Mouse (Mus musculus): ENCODE measurements around the gene Def6. TPM values are rescaled to one million over a fixed set of nuclear protein-coding genes. Genes with fewer than 3 reads are reported as not detected.
"Not testable (repeated sequence)": the region's sequence is repeated elsewhere in the genome, so short reads cannot be mapped to it uniquely, and the experiment has no call there.

The Def6 gene
- total RNA-seq, 2 experiments from 2014 or later: 4.3 to 6.7 TPM

DNA sequence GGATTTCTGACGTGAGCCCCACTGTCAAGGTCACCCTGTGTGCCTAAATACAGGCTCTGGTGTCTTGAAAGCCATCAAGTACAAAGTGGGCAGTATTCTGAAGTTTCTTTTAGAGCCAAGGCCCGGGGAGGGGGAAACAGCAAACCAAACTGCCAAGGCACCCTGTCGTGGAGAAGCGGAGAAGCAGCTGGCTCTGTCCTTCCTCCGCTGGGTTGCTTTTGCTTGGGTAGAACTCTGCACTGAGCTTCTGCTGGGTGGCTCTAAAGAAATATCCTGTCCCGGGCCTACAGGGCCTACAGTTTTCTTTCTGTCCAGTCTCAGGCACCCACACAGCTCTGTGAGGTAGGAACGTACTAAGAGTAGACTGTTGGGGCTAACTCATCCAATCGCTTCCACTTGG, 486 bp upstream of the Def6 start:
- DNase-seq (ENCODE audit: low spot score in 2 of 2): no peak

- no peak for DNase-seq (ENCODE audit: low spot score in 2 of 2)
Measured at GRCm38 (mm10) chr17:28208314-28208612, 685 bp downstream of the Def6 start.

- DNase-seq (ENCODE audit: low spot score in 2 of 2): no peak
Measured at GRCm38 (mm10) chr17:28209457-28210110, 2.0 kb downstream of the Def6 start.

GRCm38 (mm10) chr17:28211921-28212341, 4.4 kb downstream of the Def6 start:
- DNase-seq (ENCODE audit: low spot score in 2 of 2): no peak

DNA sequence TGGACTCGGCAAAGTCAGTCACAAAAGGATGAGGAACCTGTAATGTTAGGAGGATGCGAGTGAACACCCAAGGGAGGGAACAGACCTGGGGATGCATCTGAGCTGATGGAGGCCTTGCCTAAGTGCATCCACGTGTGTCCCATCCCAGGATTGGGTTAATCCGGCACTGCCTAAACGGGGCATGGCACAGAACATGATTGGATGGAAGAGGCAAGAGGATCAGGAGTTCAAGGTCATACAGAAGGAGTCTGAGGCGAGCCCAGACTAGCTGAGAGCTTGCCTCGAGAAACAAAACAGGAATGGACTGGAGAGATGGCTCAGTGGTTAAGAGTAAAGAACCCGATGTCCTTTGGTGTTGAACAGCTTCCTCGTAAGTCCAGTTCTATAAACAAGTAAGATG, 4.8 kb downstream of the Def6 start:
- no peak for DNase-seq (ENCODE audit: low spot score in 2 of 2)

DNA sequence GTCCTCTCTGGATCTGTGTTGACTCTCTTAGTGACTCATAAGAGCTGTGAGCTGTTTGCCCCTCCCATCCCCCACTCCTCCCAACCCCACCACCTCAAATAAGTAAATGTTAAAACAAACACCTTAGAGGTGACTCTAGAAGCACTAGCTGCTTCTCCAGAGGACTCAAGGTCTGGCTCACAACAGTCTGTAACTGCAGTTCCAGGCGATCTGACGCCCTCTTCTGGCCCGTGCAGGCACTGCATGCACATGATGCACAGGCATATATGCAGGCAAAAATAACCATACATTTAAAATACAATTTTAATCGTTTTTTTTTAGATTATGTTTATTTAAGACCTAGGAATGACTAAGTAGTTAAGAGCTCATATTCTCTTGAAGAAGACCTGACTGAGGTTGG, 5.7 kb downstream of the Def6 start:
- DNase-seq (ENCODE audit: low spot score in 2 of 2): no peak

GRCm38 (mm10) chr17:28216791-28217190, 9.2 kb downstream of the Def6 start:
- no peak for DNase-seq (ENCODE audit: low spot score in 2 of 2)

DNA sequence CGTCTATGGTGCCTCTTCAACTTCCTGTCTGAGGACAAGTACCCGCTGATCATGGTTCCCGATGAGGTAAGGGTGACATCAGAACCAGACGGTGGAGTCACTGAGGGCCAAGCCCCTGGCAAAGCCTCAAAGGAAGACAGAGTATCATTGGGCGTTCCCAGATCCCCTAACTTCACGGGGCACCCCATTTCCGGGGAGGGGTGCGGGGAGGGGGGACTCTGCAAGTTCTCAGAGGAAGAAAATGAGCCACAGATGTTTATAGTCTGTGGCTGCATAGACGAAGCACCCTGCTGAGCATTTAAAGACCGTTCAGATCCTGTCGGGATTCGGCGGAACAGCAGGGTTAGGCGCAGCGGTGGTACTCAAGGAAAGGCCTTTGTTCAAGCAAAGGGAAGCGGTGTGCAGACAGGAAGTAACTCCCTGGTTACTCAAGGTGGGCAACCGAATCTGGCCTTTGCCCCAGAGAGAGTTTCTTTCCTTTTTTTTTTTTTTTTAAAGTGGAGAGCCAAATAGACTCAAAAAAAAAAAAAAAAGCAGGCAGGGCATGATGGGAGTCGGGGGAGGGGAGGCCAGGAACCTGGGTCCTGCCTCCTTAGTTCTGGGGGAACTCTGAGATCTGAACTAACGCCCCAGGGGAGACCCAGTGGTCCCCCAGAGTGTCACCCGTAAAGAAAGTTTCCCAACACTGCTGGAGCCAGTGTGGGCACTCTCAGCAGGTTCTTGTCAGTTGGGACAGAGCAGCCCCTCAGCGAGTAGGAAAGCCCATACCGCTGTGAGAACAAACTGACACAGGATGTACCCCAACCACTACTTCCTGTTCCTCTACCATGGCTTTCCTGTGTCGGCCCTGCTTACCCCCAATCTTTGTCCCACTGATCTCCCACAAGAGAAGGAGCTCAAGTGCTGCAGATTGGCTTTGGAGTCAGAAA, 10.4 kb downstream of the Def6 start:
- no peak for DNase-seq (ENCODE audit: low spot score in 2 of 2)

DNA sequence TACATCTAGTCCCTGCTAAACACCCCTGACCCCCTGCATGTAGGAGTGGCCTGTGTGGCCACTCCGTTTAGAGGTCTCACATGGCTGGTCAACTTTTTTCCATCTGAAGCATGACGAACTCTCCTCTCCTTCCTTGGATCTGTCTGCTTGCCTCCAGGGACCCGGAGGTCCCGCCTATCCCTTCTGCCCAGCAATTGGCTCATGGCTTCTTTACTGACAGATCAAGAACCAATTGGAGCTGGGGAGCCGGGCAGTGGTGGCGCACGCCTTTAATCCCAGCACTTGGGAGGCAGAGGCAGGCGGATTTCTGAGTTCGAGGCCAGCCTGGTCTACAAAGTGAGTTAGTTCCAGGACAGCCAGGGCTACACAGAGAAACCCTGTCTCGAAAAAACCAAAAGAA, 14.9 kb downstream of the Def6 start:
- DNase-seq (ENCODE audit: low spot score in 2 of 2): not testable (repeated sequence)

GRCm38 (mm10) chr17:28223561-28224391, 16.2 kb downstream of the Def6 start:
- peak; percentile 72 to 86 for DNase-seq (ENCODE audit: low spot score in 2 of 2)

DNA sequence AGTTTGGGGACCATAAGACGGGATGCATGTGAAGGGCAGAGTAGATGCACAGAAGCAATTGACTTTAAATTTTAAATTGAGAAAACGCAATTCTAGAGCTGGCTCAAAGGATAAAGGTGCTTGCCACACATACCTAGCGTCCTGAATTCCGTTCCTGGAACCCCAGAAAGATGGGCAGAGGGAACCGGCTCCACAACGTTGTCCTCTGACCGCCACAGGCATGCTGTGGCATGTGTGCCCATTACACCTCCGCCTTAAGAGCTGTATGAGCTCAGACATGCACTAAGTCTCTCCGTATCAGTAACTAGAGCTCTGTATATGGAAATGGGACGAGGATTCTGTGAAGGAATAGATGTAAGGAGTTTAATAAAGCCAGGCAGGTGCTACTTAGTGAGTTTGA, 17.0 kb downstream of the Def6 start:
- DNase-seq (ENCODE audit: low spot score in 2 of 2): no peak

DNA sequence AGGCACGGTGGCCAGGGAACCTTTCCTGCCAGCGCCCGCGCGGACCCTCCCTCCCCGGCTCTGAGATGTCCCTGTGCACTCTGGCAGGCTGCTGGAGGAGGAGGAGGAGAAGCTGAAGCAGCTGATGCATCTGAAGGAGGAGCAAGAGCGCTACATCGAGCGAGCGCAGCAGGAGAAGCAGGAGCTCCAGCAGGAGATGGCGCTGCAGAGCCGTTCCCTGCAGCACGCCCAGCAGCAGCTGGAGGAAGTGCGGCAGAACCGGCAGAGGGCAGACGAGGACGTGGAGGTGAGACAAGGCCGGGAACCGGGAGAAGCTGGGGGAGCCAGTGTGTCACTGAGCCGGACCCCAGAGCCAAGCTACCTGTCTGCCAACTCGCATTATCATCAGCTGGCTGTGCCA, 18.4 kb downstream of the Def6 start:
- peak; percentile 70 to 80 for DNase-seq (ENCODE audit: low spot score in 2 of 2)

DNA sequence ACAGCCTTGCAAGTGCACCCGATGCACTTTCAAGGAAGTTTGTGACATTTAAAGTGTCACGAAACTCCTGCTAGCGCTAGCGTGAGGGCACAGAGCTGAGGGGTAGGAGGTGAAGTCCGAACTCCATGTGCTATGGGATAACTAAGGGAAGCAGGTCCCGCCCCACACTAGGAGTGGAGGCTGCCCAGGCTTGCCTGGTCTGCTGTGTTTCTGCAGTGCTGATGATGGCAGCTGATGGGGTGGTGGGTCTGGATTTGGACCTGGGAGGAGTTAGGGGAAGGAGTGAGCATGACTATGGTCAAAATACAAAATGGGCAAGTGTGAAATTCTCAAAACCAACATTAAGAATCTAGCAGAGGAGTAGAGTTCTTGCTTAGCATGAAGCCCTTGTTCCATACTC, 22.9 kb downstream of the Def6 start:
- no peak for DNase-seq (ENCODE audit: low spot score in 2 of 2)

DNA sequence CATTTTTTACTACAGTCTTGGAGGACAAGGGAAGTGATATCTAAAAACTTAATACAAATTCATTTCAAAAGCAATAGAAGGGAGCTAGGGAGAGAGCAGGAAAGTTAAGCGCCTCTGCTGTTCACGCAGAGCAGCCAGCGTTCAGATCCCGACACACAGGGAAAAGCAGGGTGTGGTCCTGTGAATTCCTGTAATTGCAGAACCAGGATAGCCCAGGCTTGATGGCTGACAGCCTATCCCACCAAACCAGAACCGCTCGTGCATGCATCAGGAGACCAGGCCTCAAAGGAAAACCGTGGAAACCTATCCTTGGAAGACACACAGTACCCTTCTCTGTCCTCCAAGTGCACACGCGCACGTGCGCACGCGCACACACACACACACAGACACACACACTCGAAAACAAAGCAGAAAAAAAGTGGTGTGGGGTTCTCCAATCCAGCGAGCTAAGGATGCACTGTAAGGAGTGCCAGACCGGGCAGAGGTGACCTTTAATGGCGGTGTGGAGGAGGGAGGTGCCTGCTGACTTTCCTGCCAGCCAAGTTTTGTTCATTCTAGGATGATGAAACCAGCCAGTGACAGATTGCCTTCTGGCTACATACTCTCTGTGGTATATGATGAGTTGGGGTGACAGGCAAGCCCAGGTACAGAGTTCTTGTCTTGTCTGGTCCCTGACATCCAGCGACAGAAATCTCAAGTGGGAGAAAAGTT, 23.6 kb downstream of the Def6 start:
- DNase-seq (ENCODE audit: low spot score in 2 of 2): no peak

DNA sequence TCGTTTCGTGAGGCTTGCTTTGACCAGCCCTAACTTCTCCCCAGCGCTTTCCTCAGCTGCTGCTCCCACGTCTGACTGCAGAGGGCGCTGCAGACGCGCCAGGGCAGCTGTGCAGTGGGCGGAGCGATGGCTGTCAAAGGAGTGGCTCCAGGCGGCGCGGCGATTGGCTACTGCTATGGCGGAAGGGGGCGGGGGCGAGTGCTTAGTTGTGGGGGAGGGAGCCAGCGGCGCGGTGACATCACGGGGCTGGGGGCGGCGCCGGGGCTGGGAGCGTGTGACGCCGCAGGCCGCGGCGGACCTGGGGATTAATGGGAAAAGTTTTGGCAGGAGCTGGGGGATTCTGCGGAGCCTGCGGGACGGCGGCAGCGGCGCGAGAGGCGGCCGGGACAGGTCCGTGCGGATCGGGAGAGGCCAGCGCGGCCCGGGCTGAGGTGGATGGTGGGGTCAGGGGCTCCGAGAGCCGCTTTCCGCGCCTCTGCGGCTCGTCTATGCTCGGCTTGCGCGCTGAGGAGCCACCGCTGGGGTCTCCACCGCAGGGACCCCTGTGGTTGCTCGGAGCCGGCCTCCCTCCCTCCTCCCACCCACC, 25.0 kb downstream of the Def6 start, which contains the start of gene Ppard:
Ppard (plus strand) TSS at position 226 of the 586 bp plus-strand sequence.
- peak; percentile 98 to 99 for DNase-seq (ENCODE audit: low spot score in 2 of 2)

DNA sequence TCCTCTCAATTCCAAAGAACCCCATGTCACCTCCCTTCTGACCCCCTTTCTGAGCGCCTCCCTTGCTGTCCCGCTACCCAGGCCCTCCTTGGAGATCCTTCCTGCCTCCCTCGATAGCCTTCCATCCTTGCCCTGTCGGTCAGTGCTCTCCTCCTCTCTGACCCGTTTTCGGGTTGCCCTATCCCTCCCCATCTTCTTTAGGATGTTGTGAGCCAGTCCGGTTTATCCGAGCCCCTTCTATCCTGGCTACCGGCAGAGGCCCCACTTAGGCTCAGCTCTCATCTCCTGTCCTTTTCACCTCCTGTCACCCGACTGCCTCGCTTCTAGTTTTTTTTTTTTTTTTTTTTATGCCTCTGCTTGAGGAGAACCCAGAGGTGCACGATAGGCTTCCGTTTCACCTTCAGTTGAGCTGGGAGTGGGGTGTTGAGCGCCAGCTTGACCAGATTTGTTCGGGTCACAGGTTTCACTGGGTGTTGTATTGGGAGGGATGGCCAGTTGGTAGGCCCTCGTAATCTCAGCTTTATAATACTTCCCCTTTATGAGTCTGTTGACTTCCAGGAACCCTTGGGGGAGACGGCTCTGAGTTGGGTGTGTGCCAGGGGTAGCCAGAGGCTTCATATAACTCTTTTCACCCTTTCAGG, 25.6 kb downstream of the Def6 start:
- no peak for DNase-seq (ENCODE audit: low spot score in 2 of 2)

- DNase-seq (ENCODE audit: low spot score in 2 of 2): no peak
Measured at GRCm38 (mm10) chr17:28234641-28235040, 27.1 kb downstream of the Def6 start.

DNA sequence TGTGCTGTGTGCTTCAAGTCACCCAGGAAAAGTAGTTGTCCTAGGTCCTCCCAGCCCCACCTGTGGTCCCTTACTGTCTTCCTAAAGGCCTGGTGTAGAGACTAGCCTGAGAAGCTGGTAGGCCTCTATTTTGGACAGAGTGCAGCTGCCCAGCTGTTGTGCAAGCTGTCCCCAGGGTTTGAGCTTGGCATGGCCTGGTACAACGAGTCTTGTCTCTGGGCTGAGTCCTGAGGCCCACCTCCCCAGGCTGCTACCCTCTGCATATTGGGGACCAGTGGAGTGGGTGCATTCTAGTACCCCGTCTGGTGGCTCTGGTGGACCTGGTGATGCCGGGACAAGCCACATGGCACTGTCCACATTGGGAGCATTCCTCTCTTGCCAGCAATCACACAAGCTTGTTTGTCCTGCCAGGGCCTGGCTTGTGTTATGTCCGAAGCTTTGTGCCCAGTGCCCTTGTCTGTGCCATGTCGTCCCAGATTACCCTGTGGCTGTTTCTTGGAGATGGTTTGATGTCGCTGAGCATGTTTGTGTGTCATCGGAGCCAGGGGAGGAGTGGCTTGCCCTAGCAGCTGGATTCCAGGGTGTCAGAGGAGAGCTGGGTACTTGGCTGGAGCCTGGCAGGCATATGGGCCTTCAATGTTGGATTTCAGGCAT, 28.5 kb downstream of the Def6 start:
- no peak for DNase-seq (ENCODE audit: low spot score in 2 of 2)

DNA sequence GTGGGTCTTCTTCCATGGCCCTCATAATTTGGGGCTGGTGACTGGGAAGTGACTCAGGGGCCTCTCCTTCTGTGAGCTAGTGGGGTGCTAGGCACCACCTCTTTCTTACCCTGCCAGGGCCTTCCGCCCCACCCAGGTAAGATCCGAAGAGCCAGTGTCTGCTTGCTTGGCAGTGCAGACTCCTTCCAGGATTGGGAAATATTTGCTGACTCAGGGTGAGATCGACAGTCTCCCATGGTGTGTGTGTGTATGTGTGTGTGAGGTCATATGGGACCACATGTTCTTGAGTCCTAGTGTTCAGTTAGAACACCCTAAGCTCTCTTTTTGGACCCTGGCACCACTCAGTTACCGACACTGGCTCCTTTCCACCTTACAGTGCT, 29.0 kb downstream of the Def6 start:
- no peak for DNase-seq (ENCODE audit: low spot score in 2 of 2)

DNA sequence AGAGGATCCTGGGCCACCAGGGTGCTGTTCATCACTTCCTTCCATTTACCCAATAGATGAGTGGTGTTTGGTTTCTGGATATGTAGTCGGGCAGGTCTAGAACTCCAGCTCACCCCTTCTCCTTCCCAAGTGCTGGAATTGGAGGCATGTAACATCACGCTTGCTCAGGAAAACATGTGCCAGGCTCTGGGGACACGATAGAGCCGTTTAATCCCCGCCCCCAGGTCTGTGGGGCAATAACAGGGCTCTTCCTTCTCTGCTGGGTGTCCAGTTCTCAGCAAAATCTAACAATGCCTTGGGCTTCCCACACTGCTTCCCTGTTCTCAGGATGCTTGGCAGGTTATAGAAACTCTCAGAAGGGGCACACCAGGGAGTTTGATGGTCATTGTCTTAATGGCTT, 29.8 kb downstream of the Def6 start:
- no peak for DNase-seq (ENCODE audit: low spot score in 2 of 2)
